Mouse (Mus musculus) layer of hippocampus, adult 6 months (tissue): Measurements from ENCODE around the gene Bnip3. TPM values are rescaled to one million over a fixed set of nuclear protein-coding genes. Genes with fewer than 3 reads are reported as not detected.

ENCODE experiments used
- long read RNA-seq, 2 experiments: library from polyadenylated mRNA; unstranded; transcript quantifications; one replicate each; pipeline ENCODE4 v2.0.0; 2019 to 2020
- polyA plus RNA-seq: library from polyadenylated mRNA; unstranded; fragments of <200 nt; fragmentation: Nextera tagmentation; gene quantifications from 2 replicates; pipeline ENCODE4 v1.2.3, GENCODE M21; 2021

Gene Bnip3
- polyA plus RNA-seq: 169 and 181 TPM in 2 replicates
- long read RNA-seq, experiment 1, transcript Bnip3-201 (6 exons, 1,756 nt): major isoform, 337 of 368 reads
- long read RNA-seq, experiment 1, partial matches to known transcripts: 12 of 368 reads
- long read RNA-seq, experiment 1, other reads (novel, unspliced or antisense): 19 of 368 reads
- long read RNA-seq, experiment 2, transcript Bnip3-201 (6 exons, 1,756 nt): major isoform, 893 of 922 reads
- long read RNA-seq, experiment 2, partial matches to known transcripts: 16 of 922 reads
- long read RNA-seq, experiment 2, other reads (novel, unspliced or antisense): 13 of 922 reads

DNA sequence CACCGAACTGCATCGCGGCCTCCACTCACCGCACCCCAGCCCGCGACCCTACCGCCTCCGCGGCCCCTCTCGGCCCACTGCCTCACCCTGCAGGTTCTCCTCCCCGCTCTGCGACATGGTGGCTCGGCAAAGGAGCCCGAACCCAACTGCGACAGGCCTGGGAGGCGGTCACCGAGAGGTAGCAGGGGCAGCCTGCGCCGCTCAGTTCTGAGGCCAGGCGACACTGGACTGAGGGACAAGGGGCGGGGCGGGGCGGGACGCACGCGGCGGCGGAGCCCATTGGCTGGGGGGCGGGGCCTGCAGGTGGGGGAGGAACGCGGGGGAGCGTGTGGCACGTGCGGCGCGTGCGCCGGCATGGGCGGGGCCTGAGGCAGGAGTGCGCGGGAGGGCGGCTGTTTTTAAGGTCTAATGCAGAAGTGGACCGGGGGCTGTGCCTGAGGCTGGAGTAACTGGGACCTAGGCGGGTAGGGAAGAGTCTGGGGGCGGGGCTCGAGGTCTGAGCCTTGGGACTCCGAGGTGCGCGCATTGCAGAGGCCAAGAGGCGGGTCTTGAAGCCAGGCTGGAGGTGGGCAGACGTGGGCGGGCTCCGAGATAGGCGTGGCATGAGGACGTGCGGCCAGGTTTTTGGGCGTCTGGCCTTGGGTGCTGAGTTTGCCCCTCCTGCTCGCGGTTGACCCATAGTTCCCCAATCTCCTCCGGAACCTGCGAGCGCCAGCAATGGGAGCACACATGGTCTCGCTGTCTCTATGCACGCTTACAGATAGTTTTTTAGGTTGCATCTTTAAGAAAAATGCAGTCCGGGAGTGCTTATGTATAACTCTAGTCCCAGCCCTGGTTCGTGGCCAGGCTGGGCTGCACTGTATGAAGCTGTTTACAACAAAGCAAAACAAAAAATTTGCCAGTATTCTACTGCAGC lies at the start of gene Bnip3:
Bnip3 (minus strand) TSS at position 243 of the 916 bp plus-strand sequence.

DNA sequence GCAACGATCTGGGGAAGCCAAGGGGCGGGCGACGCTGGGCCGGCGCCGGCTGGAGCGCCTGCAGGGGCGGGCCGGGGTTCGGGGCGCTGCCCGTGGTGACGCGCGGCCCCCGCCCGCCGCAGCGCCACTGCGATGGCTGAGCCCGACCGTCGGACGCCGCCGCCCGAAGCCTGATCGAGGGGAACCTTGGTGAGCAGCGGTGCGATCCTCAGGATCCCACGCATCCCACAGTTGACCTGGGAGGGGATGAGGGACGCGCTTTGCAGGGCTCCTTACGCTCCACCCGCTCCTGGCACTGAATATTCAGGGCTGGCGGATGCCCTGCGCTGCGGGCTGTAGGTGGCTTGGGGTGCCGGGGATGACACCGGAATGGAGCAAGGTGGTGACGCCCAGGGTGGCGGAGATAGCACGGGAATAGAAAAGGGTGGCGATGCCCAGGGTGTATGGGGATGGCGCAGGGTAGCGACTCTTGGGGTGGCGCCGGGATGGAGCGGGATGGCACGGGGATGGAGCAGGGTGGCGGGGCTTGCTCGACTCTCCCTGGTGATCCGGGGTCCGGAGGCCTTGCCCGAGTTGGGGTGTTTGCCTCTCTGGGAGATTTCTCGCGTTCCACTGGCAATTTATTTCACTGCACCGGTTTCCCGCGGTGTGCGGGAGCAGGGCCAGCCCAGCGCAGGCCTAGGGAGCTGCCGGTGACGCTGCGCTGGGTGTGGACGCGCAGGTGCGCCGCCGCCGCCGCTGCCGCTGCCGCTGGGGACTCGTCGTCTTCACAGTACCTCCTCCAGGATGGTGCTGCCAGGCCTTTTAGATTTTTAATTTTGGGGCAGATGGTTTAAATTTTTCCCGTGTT lies 31.5 kb upstream of the Bnip3 start, which contains the start of gene Jakmip3:
Jakmip3 (plus strand) TSS at position 119 of the 850 bp plus-strand sequence.

DNA sequence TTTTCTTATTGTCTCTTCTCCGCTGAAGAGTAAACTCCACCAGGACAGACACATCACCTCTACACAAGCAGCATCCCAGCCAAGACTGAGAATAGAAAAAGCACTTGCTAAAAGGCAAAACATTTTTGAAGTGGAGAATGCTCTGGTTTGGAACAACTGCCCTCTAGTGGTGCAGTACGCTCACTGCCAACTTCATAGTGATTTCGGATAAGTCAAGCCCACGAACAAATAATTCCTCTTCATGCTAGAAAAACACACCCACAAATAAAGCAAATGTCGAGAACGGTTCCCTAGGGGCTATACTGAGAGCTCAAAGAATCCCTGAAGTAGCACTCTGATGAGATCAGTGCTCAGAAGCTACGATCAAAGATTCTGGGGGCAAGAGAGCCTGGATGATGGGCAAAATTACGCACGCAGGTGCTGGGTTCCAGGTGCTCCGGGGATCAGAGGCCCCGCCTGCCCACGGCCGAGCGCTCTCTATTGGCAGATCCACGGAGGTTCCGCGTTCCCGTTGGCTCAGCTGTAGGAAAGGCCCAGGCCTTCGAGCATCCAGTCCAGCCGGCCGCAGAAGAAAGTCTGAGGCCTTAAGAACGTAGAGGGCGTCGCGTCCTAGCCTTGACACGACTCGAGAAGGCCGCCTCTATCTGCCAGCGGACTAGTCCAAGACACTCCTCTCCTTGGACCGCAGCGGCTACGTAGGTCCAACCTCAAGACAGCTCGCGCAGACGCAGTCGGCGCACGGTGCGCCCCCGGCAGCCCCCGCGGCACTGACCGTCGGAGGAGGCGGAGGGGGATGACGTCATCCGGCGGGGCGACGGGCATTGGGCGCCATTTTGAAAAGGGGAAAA lies 63.6 kb downstream of the Bnip3 start, which contains the start of the genes Ppp2r2d and Mapk1ip1:
Ppp2r2d (plus strand) TSS at position 536 of the 848 bp plus-strand sequence.
Mapk1ip1 (minus strand) TSS at position 730 of the 848 bp plus-strand sequence.

Other genes starting within 250 kb of the Bnip3 start
- gene Ppp2r2d, start 63.4 kb downstream of the Bnip3 start, polyA plus RNA-seq: 17.5 and 19.4 TPM in 2 replicates
- 35.5 and 39.3 TPM in 2 replicates for gene Mapk1ip1, start 63.2 kb downstream of the Bnip3 start, polyA plus RNA-seq
- gene Jakmip3, start 31.2 kb upstream of the Bnip3 start, polyA plus RNA-seq: 5.1 and 6.3 TPM in 2 replicates
- gene Dpysl4, start 176.5 kb upstream of the Bnip3 start, polyA plus RNA-seq: 8.6 and 13.6 TPM in 2 replicates